In the genomic region with DNA sequence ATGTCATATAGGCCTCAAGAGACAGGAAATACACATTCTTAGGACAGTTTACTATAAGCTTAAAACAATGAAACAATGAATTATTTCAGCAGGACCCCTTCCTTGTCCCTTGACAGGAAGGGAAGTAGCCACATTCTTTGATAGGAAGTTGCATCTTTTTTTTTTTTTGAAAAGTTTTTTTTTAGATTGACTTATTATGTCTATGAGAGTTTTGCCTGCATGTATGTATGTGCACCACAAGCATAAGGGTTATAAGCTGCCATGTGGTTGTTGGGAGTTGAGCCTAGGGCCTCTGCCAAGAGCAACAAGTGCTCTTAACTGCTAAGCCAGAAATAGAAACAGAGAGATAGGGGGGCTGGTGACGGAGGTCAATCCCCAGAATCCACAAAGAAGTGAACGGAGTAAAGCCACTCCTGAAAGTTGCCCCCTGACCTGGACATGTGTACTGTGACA, we compare ENCODE assay signal across 12 mouse cellular contexts. TPM values are rescaled to one million over a fixed set of nuclear protein-coding genes. Genes with fewer than 3 reads are reported as not detected.
A peak's percentile ranks its signal among the peaks of the same experiment; 100 is the strongest.
DNase-seq lines count a peak whose midpoint lies in the region; ATAC-seq and TF ChIP-seq lines count a peak whose summit lies in the region.
"Had no signal": no experiment of that assay in that cellular context is flagged by ENCODE, and none has a peak within 500 bp of the region (broad histone marks: within the 10 kb centered on the region; RNA-seq: fewer than 3 reads in every experiment).

No protein-coding gene starts in this region.

- WGBS in lung, embryonic 14.5 days = 41% methylated on average over 2 of the region's 2 CpGs
- 23% methylated on average over 2 of the region's 2 CpGs for WGBS in bone marrow, adult 2 months
- 72% methylated on average over 2 of the region's 2 CpGs for WGBS in forebrain, postnatal 0 days

- TF ChIP-seq CTCF in lung, embryonic 14.5 days (IDR thresholded peaks at IDR 0.05; ENCODE audit: low read depth) = no peak
- TF ChIP-seq CTCF in bone marrow, adult 2 months (IDR thresholded peaks at IDR 0.05; ENCODE audit: control insufficient read depth, insufficient read depth, low read length) = no peak
- TF ChIP-seq CTCF in forebrain, postnatal 0 days (IDR thresholded peaks at IDR 0.05; ENCODE audit: low read depth) = no peak

- intact Hi-C loops in heart, postnatal 25 days (cut with DNase I) = loop anchor here (5.0 kb wide), 1 partner anchor 33 kb away; no protein-coding TSS in a partner anchor

- peak; percentile 96 for DNase-seq in heart, adult 11 months
- DNase-seq in heart, postnatal 25 days (ENCODE audit: low spot score) = no peak
- DNase-seq in lung, embryonic 14.5 days = no peak
- no peak for DNase-seq in lung, postnatal 10 days
- DNase-seq in heart, postnatal 4 days = peak; percentile 64
- no peak for DNase-seq in forebrain, postnatal 0 days
- DNase-seq in cerebellum, adult 9-10 months = no peak
- DNase-seq: cerebellum, adult 9-11 months; thymus, adult 18-20 months had no signal

- TF ChIP-seq POLR2A in bone marrow, adult 2 months (IDR thresholded peaks at IDR 0.05; ENCODE audit: borderline replicate concordance, control insufficient read depth, low read depth, low read length) = no peak

- H3K9ac ChIP-seq in lung, embryonic 14.5 days = no peak overlapping the region
- H3K9ac ChIP-seq in forebrain, postnatal 0 days = no peak overlapping the region
- H3K9ac ChIP-seq: hindbrain, embryonic 14.5 days; midbrain, embryonic 13.5 days had no signal

- H3K27ac ChIP-seq in lung, embryonic 14.5 days (ENCODE audit: low read depth) = peak overlapping the region; percentile 64; the same call in 1 of the 2 replicates
- H3K27ac ChIP-seq in bone marrow, adult 2 months (ENCODE audit: control insufficient read depth, insufficient read depth, low read depth, low read length, poor library complexity) = peak overlapping the region; percentile 50; the same call in 1 of the 2 replicates
- no peak overlapping the region for H3K27ac ChIP-seq in forebrain, postnatal 0 days (ENCODE audit: low read depth, low read length)
- H3K27ac ChIP-seq: hindbrain, embryonic 14.5 days; midbrain, embryonic 13.5 days had no signal

- H3K9me3 ChIP-seq in lung, embryonic 14.5 days (ENCODE audit: low read depth, low read length) = no peaks in the 10 kb centered on the region
- no peaks in the 10 kb centered on the region for H3K9me3 ChIP-seq in forebrain, postnatal 0 days (ENCODE audit: low read length)
- H3K9me3 ChIP-seq: midbrain, embryonic 13.5 days had no signal

- no peaks in the 10 kb centered on the region for H3K27me3 ChIP-seq in lung, embryonic 14.5 days (ENCODE audit: insufficient read depth, low read length)
- H3K27me3 ChIP-seq in forebrain, postnatal 0 days (ENCODE audit: insufficient read depth, low read length) = no peaks in the 10 kb centered on the region
- H3K27me3 ChIP-seq: midbrain, embryonic 13.5 days had no signal

- H3K4me3 ChIP-seq in lung, embryonic 14.5 days (ENCODE audit: low read depth, low read length) = no peak overlapping the region
- no peak overlapping the region for H3K4me3 ChIP-seq in bone marrow, adult 2 months (replicated peaks; ENCODE audit: control insufficient read depth, low read depth, low read length)
- H3K4me3 ChIP-seq in forebrain, postnatal 0 days (ENCODE audit: low read depth, low read length) = no peak overlapping the region
- H3K4me3 ChIP-seq: midbrain, embryonic 13.5 days had no signal

- H3K36me3 ChIP-seq in lung, embryonic 14.5 days (ENCODE audit: insufficient read depth) = peaks cover 82% of the 10 kb centered on the region
- peaks cover 87% of the 10 kb centered on the region for H3K36me3 ChIP-seq in forebrain, postnatal 0 days (ENCODE audit: insufficient read depth)

- no peaks in the 10 kb centered on the region; the same call in 1 of the 2 replicates for H3K4me1 ChIP-seq in lung, embryonic 14.5 days (ENCODE audit: insufficient read depth)
- peaks cover 5% of the 10 kb centered on the region for H3K4me1 ChIP-seq in bone marrow, adult 2 months (ENCODE audit: control insufficient read depth, insufficient read depth, low read length)
- H3K4me1 ChIP-seq in forebrain, postnatal 0 days (ENCODE audit: insufficient read depth) = no peaks in the 10 kb centered on the region
- H3K4me1 ChIP-seq: midbrain, embryonic 13.5 days had no signal

- no peak for ATAC-seq in lung, embryonic 14.5 days (ENCODE audit: insufficient read depth)
- ATAC-seq in forebrain, postnatal 0 days = no peak
- ATAC-seq: midbrain, embryonic 13.5 days had no signal

- no peak overlapping the region for H3K4me2 ChIP-seq in lung, embryonic 14.5 days
- no peak overlapping the region for H3K4me2 ChIP-seq in forebrain, postnatal 0 days (ENCODE audit: low read depth)
- H3K4me2 ChIP-seq: hindbrain, embryonic 14.5 days; midbrain, embryonic 13.5 days had no signal

RNA-seq across cellular contexts. Expression of gene Inpp5k, which starts 6.7 kb away (rescaled TPM):
- total RNA-seq in heart, postnatal 25 days (2021) = 10 to 100 TPM; 27.8 to 29.8 TPM
- 23.1 and 24.9 TPM in 2 replicates for polyA plus RNA-seq in lung, embryonic 14.5 days (2014; fragmentation: Nextera tagmentation; extraction: Ambion mirVana)
- polyA plus RNA-seq in bone marrow, adult 2 months (2011; ENCODE audit: insufficient read depth, insufficient read length, low replicate concordance, missing spikeins) = 34.2 and 58.2 TPM in 2 replicates
- total RNA-seq in heart, postnatal 4 days (2021) = 10 to 100 TPM; 23.4 to 26.9 TPM
- total RNA-seq in forebrain, postnatal 0 days (2014; rRNA removed) = 52.4 and 57.4 TPM in 2 replicates
- polyA plus RNA-seq in forebrain, postnatal 0 days (2015; fragmentation: Nextera tagmentation; extraction: Ambion mirVana) = 50.2 and 50.7 TPM in 2 replicates

RNA-seq across cellular contexts. Expression of gene Myo1c, which starts 26.2 kb away (rescaled TPM):
- total RNA-seq in heart, postnatal 25 days (2021) = 100 to 1,000 TPM; 119 to 132 TPM
- 52.3 and 56.5 TPM in 2 replicates for polyA plus RNA-seq in lung, embryonic 14.5 days (2014; fragmentation: Nextera tagmentation; extraction: Ambion mirVana)
- polyA plus RNA-seq in bone marrow, adult 2 months (2011; ENCODE audit: insufficient read depth, insufficient read length, low replicate concordance, missing spikeins) = 35.8 and 69.2 TPM in 2 replicates
- 100 to 1,000 TPM; 158 to 160 TPM for total RNA-seq in heart, postnatal 4 days (2021)
- 17.5 and 21.0 TPM in 2 replicates for total RNA-seq in forebrain, postnatal 0 days (2014; rRNA removed)
- polyA plus RNA-seq in forebrain, postnatal 0 days (2015; fragmentation: Nextera tagmentation; extraction: Ambion mirVana) = 6.5 and 8.2 TPM in 2 replicates

RNA-seq across cellular contexts. Expression of gene Pitpna, which starts 36.2 kb away (rescaled TPM):
- total RNA-seq in heart, postnatal 25 days (2021) = 100 to 1,000 TPM; 108 to 115 TPM
- 84.7 and 89.6 TPM in 2 replicates for polyA plus RNA-seq in lung, embryonic 14.5 days (2014; fragmentation: Nextera tagmentation; extraction: Ambion mirVana)
- polyA plus RNA-seq in bone marrow, adult 2 months (2011; ENCODE audit: insufficient read depth, insufficient read length, low replicate concordance, missing spikeins) = 76.6 and 102 TPM in 2 replicates
- 100 to 1,000 TPM; 150 to 155 TPM for total RNA-seq in heart, postnatal 4 days (2021)
- total RNA-seq in forebrain, postnatal 0 days (2014; rRNA removed) = 83.0 and 95.7 TPM in 2 replicates
- polyA plus RNA-seq in forebrain, postnatal 0 days (2015; fragmentation: Nextera tagmentation; extraction: Ambion mirVana) = 85.8 and 101 TPM in 2 replicates

RNA-seq across cellular contexts. Expression of gene Crk, which starts 54.9 kb away (rescaled TPM):
- 10 to 100 TPM; 81.3 to 88.2 TPM for total RNA-seq in heart, postnatal 25 days (2021)
- 109 and 116 TPM in 2 replicates for polyA plus RNA-seq in lung, embryonic 14.5 days (2014; fragmentation: Nextera tagmentation; extraction: Ambion mirVana)
- polyA plus RNA-seq in bone marrow, adult 2 months (2011; ENCODE audit: insufficient read depth, insufficient read length, low replicate concordance, missing spikeins) = 14.9 and 39.7 TPM in 2 replicates
- total RNA-seq in heart, postnatal 4 days (2021) = 100 to 1,000 TPM; 117 to 123 TPM
- 88.7 and 89.8 TPM in 2 replicates for total RNA-seq in forebrain, postnatal 0 days (2014; rRNA removed)
- polyA plus RNA-seq in forebrain, postnatal 0 days (2015; fragmentation: Nextera tagmentation; extraction: Ambion mirVana) = 90.9 and 93.4 TPM in 2 replicates

Comparison
In these comparisons a context has a peak if more than half of its experiments do, and no peak if none do; other contexts are left out.
1. DNase-seq: peak in heart, adult 11 months (single experiment) and heart, postnatal 4 days (single experiment); none in heart, postnatal 25 days (single experiment), lung, embryonic 14.5 days (single experiment), lung, postnatal 10 days (single experiment), forebrain, postnatal 0 days (single experiment) and cerebellum, adult 9-10 months (single experiment).